Mouse (Mus musculus) intestine, embryonic 14.5 days (tissue): Measurements from ENCODE around the gene Ccnk. TPM values are rescaled to one million over a fixed set of nuclear protein-coding genes. Genes with fewer than 3 reads are reported as not detected.
A peak's percentile ranks its signal among the peaks of the same experiment; 100 is the strongest.

Experiments used
- ATAC-seq: fragments of 200-750 bp; cut with Nextera tagmentation; replicated peaks from 2 replicates; pipeline ENCODE4 v1.8.0; 2017; ENCODE audit warnings: low read depth, moderate number of reproducible peaks, moderate TSS enrichment, moderate library complexity; ENCODE audit not compliant: low FRiP score, low TSS enrichment
- DNase-seq: peaks from one replicate; pipeline ENCODE4 v3.0.0-alpha.2; 2018; ENCODE audit warnings: low spot score
- H3K27ac ChIP-seq: fragments of 300-500 bp; sonication (generic); 2 replicates; pipeline ENCODE4 v1.5.1; 2014; ENCODE audit warnings: low read depth, mild to moderate bottlenecking, control low read depth
- H3K27me3 ChIP-seq: fragments of 300-500 bp; sonication (generic); replicated peaks from 2 replicates; pipeline ENCODE4 v1.6.1; 2014; ENCODE audit warnings: low read length, control low read depth; ENCODE audit not compliant: control insufficient read depth, insufficient read depth
- H3K36me3 ChIP-seq: fragments of 300-500 bp; sonication (generic); 2 replicates; pipeline ENCODE4 v1.6.1; 2014; ENCODE audit warnings: low read length, control low read depth; ENCODE audit not compliant: control insufficient read depth, insufficient read depth
- H3K4me1 ChIP-seq: fragments of 300-500 bp; sonication (generic); replicated peaks from 2 replicates; pipeline ENCODE4 v1.6.1; 2014; ENCODE audit warnings: low read length, control low read depth, mixed read lengths; ENCODE audit not compliant: control insufficient read depth, insufficient read depth
- H3K4me2 ChIP-seq: fragments of 300-500 bp; sonication (generic); 2 replicates; pipeline ENCODE4 v1.6.1; 2014; ENCODE audit warnings: low read length
- H3K4me3 ChIP-seq: fragments of 300-500 bp; sonication (generic); 2 replicates; pipeline ENCODE4 v1.5.1; 2014; ENCODE audit warnings: low read depth, low read length, control low read depth, mixed read lengths
- H3K9ac ChIP-seq: fragments of 300-500 bp; sonication (generic); 2 replicates; pipeline ENCODE4 v1.6.1; 2014; ENCODE audit warnings: mild to moderate bottlenecking, low read length
- H3K9me3 ChIP-seq: fragments of 300-500 bp; sonication (generic); 2 replicates; pipeline ENCODE4 v1.6.1; 2016; ENCODE audit warnings: low read length, control low read depth; ENCODE audit not compliant: control insufficient read depth
- WGBS: fragments of 180-500 bp; shearing (Covaris S2); extraction: QIAGEN DNeasy Blood & Tissue Kit; methylation state at CpG from one replicate; pipeline ENCODE4 v1.1.7; 2014; 5-methylcytosine and 5-hydroxymethylcytosine counted together
- polyA plus RNA-seq: library from polyadenylated mRNA; unstranded; fragments of >200 nt; fragmentation: Nextera tagmentation; extraction: Ambion mirVana; gene quantifications from 2 replicates; pipeline ENCODE4 v1.2.1, GENCODE M21; 2014

Gene Ccnk
- polyA plus RNA-seq, 1 experiment from 2014 or later, result 5.1 TPM

DNA sequence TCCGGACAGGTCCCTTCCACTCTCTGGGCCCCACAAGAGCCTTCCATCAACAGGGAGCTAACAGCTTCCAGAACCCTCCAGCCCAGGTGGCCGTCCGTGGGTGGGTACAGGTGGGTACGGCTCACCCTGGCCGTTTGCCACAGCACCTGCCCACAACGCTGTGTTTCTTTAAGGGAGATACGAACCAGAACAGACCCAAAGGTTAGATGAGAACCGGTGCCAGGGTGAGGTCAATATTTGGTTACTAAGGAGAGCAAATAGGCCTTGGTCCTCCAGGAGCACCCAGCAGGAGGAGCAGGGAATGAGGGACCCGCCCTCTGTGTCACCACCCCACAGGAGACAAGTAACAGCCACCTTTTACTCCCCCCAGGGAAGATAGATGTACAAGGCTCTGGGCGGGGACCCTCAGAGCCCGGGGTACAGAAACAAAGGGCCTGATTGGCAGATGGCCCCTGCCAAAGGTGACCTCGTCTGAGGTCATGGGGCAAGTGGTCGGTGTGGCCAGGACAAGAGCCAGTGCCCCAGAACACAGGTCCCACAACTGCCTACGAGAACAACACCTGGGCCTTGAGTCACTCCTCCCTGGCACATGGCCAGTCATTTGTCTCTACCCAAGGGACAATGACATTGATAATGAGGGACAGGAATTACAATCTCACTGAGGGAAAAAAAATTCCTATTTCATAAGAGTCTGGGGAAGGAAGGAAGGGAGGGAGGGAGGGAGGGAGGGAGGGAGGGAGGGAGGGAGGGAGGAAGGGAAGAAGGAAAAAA lies 55.6 kb downstream of the Ccnk start:
- no peak for DNase-seq

GRCm38 (mm10) chr12:108235976-108236555 lies 56.7 kb downstream of the Ccnk start:
- Histone ChIP-seq H3K9me3 (no peaks in the 10 kb centered on the region), H3K36me3 (no peaks in the 10 kb centered on the region), H3K27ac (no peak overlapping the region), H3K4me1 (peaks cover 25% of the 10 kb centered on the region), H3K9ac (no peak overlapping the region), H3K4me2 (no peak overlapping the region), H3K4me3 (no peak overlapping the region), H3K27me3 (no peaks in the 10 kb centered on the region)
- ATAC-seq (no peak), DNase-seq (no peak)
- WGBS, result 74% methylated on average over 18 of the region's 18 CpGs

More for the DNA sequence above, 55.6 kb downstream of the Ccnk start:
- no peaks in the 10 kb centered on the region for H3K9me3 ChIP-seq
- peaks cover 15% of the 10 kb centered on the region for H3K4me1 ChIP-seq
- no peak for ATAC-seq
- WGBS, result 70% methylated on average over 14 of the region's 14 CpGs
- H3K36me3 ChIP-seq, result no peaks in the 10 kb centered on the region
- H3K4me2 ChIP-seq, result no peak overlapping the region
- no peak overlapping the region for H3K4me3 ChIP-seq
- H3K9ac ChIP-seq, result no peak overlapping the region
- no peak overlapping the region for H3K27ac ChIP-seq
- H3K27me3 ChIP-seq, result no peaks in the 10 kb centered on the region

DNA sequence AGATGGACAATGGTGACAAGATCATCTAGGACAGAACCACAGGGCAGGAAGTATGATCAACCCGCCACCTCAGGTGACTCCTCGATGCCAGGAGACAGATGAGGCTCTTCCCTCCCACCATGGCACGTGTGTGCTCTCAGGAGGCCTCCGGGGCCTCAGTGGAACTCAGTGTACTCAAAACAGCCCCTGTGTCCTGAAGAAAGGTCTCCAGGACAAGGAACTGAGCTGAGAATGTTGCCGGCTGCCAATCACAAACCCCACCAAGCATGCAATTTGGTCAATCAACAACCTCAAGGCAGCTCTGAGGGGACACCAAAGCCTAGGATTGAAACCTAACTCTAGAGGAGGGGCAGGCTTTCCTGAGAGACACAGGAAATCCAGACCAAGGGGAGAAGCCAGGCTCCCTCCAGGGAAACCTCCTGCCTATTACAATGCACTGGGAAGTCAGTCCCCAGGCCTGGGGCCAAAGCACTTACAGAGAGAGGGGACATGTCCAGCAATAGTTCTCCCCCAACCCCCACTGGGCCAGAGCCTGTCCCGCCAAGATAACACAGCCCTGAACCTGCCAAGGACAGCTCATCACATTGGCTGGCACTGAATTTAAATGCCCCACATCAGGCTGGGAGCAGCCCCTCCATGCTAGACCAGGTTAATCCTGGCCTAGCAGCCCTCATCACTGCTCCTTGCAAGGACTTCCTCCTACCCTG lies 58.1 kb downstream of the Ccnk start:
- H3K4me3 ChIP-seq, result no peak overlapping the region
- H3K9me3 ChIP-seq, result no peaks in the 10 kb centered on the region
- WGBS, result 70% methylated on average over 6 of the region's 6 CpGs
- no peak overlapping the region for H3K27ac ChIP-seq
- no peaks in the 10 kb centered on the region for H3K36me3 ChIP-seq
- H3K27me3 ChIP-seq, result no peaks in the 10 kb centered on the region
- no peak for ATAC-seq
- H3K4me1 ChIP-seq, result peaks cover 28% of the 10 kb centered on the region
- no peak overlapping the region for H3K4me2 ChIP-seq
- no peak for DNase-seq
- H3K9ac ChIP-seq, result no peak overlapping the region

GRCm38 (mm10) chr12:108238395-108239035 lies 59.1 kb downstream of the Ccnk start:
- H3K36me3 ChIP-seq, result no peaks in the 10 kb centered on the region
- no peak overlapping the region for H3K4me3 ChIP-seq
- DNase-seq (no peak), ATAC-seq (no peak)
- H3K9ac ChIP-seq, result no peak overlapping the region
- peaks cover 28% of the 10 kb centered on the region for H3K4me1 ChIP-seq
- no peaks in the 10 kb centered on the region for H3K9me3 ChIP-seq
- no peaks in the 10 kb centered on the region for H3K27me3 ChIP-seq
- WGBS, result 84% methylated on average over 17 of the region's 17 CpGs
- no peak overlapping the region for H3K27ac ChIP-seq
- no peak overlapping the region for H3K4me2 ChIP-seq

GRCm38 (mm10) chr12:108239441-108239840 lies 60.1 kb downstream of the Ccnk start:
- Histone ChIP-seq H3K27me3 (no peaks in the 10 kb centered on the region), H3K9ac (no peak overlapping the region), H3K4me2 (no peak overlapping the region), H3K4me1 (peaks cover 31% of the 10 kb centered on the region), H3K27ac (no peak overlapping the region), H3K4me3 (no peak overlapping the region), H3K36me3 (no peaks in the 10 kb centered on the region), H3K9me3 (no peaks in the 10 kb centered on the region)
- ATAC-seq, result no peak
- DNase-seq, result no peak
- WGBS, result 69% methylated on average over 5 of the region's 5 CpGs

GRCm38 (mm10) chr12:108240401-108240890 lies 61.1 kb downstream of the Ccnk start:
- H3K4me1 ChIP-seq, result peaks cover 41% of the 10 kb centered on the region
- WGBS, result 67% methylated on average over 13 of the region's 13 CpGs

DNA sequence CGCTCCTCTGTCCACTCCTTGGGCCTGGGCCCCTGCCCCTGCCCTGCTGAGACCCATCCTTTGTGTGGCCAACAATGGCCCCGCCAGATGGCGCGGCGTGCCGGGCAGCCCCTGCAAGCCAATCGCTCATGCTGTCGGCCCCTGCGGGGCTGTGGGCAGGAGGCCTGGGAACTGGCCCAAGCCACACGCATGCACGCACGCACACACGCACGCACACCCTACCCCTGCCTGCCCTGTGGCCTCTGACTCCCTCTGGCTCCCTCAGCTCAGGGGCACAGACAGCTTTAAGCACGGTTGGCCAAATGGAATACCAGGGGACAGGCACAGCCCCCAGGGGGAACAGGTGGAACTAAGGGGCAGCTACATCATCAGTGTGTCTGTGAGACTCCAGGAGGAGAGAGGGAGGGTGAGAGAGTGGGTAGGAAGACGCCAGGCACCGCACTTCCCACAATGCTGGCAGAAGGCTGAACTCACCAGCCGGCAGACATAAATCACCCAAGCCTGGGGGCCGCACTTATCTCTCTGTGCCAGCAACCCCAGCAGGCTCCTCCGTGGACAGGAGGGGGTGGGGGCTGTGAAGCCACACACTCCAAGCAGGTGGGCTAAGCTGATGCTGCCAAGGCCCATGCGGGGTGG lies 61.7 kb downstream of the Ccnk start:
- WGBS, result 33% methylated on average over 21 of the region's 21 CpGs
- DNase-seq (no peak), ATAC-seq (0 out of 2 replicates have a peak, but pooled peaks have one; percentile 17)
- H3K27ac ChIP-seq, result peak overlapping the region; percentile 38; the same call in 1 of the 2 replicates
- H3K9ac ChIP-seq, result no peak overlapping the region
- no peak overlapping the region for H3K4me3 ChIP-seq
- H3K36me3 ChIP-seq, result no peaks in the 10 kb centered on the region
- no peaks in the 10 kb centered on the region for H3K27me3 ChIP-seq
- no peak overlapping the region for H3K4me2 ChIP-seq
- H3K9me3 ChIP-seq, result no peaks in the 10 kb centered on the region
- H3K4me1 ChIP-seq, result peaks cover 46% of the 10 kb centered on the region

More at GRCm38 (mm10) chr12:108240401-108240890, 61.1 kb downstream of the Ccnk start:
- Histone ChIP-seq H3K4me3 (no peak overlapping the region), H3K4me2 (no peak overlapping the region), H3K27me3 (no peaks in the 10 kb centered on the region), H3K27ac (no peak overlapping the region), H3K36me3 (no peaks in the 10 kb centered on the region), H3K9me3 (no peaks in the 10 kb centered on the region), H3K9ac (no peak overlapping the region)
- DNase-seq (no peak), ATAC-seq (no peak)

GRCm38 (mm10) chr12:108241626-108242025 lies 62.2 kb downstream of the Ccnk start:
- Histone ChIP-seq H3K27me3 (no peaks in the 10 kb centered on the region), H3K9ac (no peak overlapping the region), H3K36me3 (no peaks in the 10 kb centered on the region), H3K4me3 (no peak overlapping the region), H3K9me3 (no peaks in the 10 kb centered on the region), H3K27ac (peak overlapping the region; percentile 38; the same call in 1 of the 2 replicates), H3K4me1 (peaks cover 49% of the 10 kb centered on the region), H3K4me2 (no peak overlapping the region)
- ATAC-seq, result no peak
- DNase-seq, result no peak
- 49% methylated on average over 6 of the region's 6 CpGs for WGBS
